Mouse (Mus musculus) neural tube, embryonic 15.5 days (tissue): ENCODE measurements around the gene Olfr325. TPM values are rescaled to one million over a fixed set of nuclear protein-coding genes. Genes with fewer than 3 reads are reported as not detected.
"Not testable (repeated sequence)": the region's sequence is repeated elsewhere in the genome, so short reads cannot be mapped to it uniquely, and the experiment has no call there.

ENCODE experiments used
- ATAC-seq: fragments of 200-750 bp; cut with Nextera tagmentation; 2 replicates; pipeline ENCODE4 v1.8.0; 2017; ENCODE audit warnings: mild to moderate bottlenecking, moderate TSS enrichment, moderate library complexity; ENCODE audit not compliant: low FRiP score
- H3K27ac ChIP-seq: fragments of 300-500 bp; sonication (generic); replicated peaks from 2 replicates; pipeline ENCODE4 v1.5.1; 2015; ENCODE audit warnings: mild to moderate bottlenecking, inconsistent platforms
- H3K27me3 ChIP-seq: fragments of 300-500 bp; sonication (generic); replicated peaks from 2 replicates; pipeline ENCODE4 v1.6.1; 2015; ENCODE audit warnings: inconsistent platforms
- H3K36me3 ChIP-seq: fragments of 300-500 bp; sonication (generic); 2 replicates; pipeline ENCODE4 v1.6.1; 2015; ENCODE audit warnings: inconsistent platforms
- H3K4me1 ChIP-seq: fragments of 300-500 bp; sonication (generic); 2 replicates; pipeline ENCODE4 v1.6.1; 2015; ENCODE audit warnings: inconsistent platforms
- H3K4me2 ChIP-seq: fragments of 300-500 bp; sonication (generic); 2 replicates; pipeline ENCODE4 v1.6.1; 2015; ENCODE audit warnings: inconsistent platforms, mild to moderate bottlenecking, moderate library complexity
- H3K4me3 ChIP-seq: fragments of 300-500 bp; sonication (generic); replicated peaks from 2 replicates; pipeline ENCODE4 v1.5.1; 2015; ENCODE audit warnings: mild to moderate bottlenecking, inconsistent platforms
- H3K9ac ChIP-seq: fragments of 300-500 bp; sonication (generic); replicated peaks from 2 replicates; pipeline ENCODE4 v1.6.1; 2015; ENCODE audit warnings: mild to moderate bottlenecking, inconsistent platforms
- H3K9me3 ChIP-seq: fragments of 300-500 bp; sonication (generic); replicated peaks from 2 replicates; pipeline ENCODE4 v1.6.1; 2016; ENCODE audit warnings: inconsistent platforms
- WGBS: fragments of 180-500 bp; shearing (Covaris S2); methylation state at CpG from one replicate; pipeline ENCODE4 v1.1.7; 2015; ENCODE audit warnings: mixed read lengths; 5-methylcytosine and 5-hydroxymethylcytosine counted together
- polyA plus RNA-seq: library from polyadenylated mRNA; unstranded; fragments of >200 nt; fragmentation: Nextera tagmentation; extraction: Ambion mirVana; gene quantifications from 2 replicates; pipeline ENCODE4 v1.2.1, GENCODE M21; 2015

The Olfr325 gene
- not detected in 2 replicates for polyA plus RNA-seq

DNA sequence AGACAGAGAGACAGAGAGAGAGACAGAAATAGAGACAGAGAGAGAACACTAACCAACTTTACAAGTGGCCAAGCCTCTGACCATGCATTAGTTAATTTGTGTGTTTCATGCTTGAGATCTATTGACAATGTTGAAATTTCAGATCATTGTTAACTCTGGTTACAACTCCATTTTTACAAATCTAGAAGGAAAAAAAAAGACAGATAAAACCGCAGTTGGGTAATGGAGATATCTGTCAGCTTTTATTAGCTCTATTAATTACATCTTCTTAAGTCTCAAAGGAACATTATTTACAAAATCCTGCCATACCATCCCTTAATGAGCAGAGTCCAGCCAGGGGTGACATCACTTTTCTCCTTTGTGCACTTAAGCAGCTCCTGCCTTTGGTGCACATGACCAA lies at the start of gene Olfr325:
TSS of gene Olfr325 (plus strand) at position 301 of the 400 bp plus-strand sequence.
- no peaks in the 10 kb centered on the region for H3K36me3 ChIP-seq

DNA sequence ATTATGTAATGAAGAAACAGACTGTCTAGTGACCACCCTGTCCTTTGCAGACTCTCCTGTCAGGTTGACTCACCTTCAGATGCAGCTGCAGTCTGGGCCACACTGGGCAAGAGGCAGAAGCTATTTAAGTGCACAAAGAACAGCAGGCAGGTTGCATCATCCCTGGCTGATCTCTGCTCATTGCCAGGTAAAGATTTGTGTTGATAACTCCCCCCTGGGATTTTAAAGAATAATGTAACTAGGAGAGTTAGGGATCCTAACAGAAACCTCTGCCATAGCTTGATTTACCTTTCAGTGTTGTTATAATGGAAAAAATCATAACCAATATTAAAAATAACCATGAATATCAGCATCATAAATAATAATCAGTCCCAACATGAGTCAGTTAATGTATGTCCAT lies 42.8 kb upstream of the Olfr325 start, which contains the start of gene Olfr330:
TSS of gene Olfr330 (minus strand) at position 101 of the 400 bp plus-strand sequence.
- H3K27ac ChIP-seq, ATAC-seq, H3K9me3 ChIP-seq, H3K27me3 ChIP-seq, H3K4me1 ChIP-seq, H3K4me2 ChIP-seq, H3K9ac ChIP-seq, H3K36me3 ChIP-seq, H3K4me3 ChIP-seq: not testable (repeated sequence)

More for the DNA sequence above, at the start of gene Olfr325:
- Histone ChIP-seq H3K9me3 (no peaks in the 10 kb centered on the region), H3K4me1 (no peaks in the 10 kb centered on the region), H3K4me3 (no peak within 1 kb of the TSS), H3K27me3 (no peaks in the 10 kb centered on the region), H3K4me2 (no peak within 1 kb of the TSS), H3K27ac (no peak within 1 kb of the TSS), H3K9ac (no peak within 1 kb of the TSS)
- WGBS: 80% methylated on average over 1 of the region's 1 CpGs
- ATAC-seq: no peak

DNA sequence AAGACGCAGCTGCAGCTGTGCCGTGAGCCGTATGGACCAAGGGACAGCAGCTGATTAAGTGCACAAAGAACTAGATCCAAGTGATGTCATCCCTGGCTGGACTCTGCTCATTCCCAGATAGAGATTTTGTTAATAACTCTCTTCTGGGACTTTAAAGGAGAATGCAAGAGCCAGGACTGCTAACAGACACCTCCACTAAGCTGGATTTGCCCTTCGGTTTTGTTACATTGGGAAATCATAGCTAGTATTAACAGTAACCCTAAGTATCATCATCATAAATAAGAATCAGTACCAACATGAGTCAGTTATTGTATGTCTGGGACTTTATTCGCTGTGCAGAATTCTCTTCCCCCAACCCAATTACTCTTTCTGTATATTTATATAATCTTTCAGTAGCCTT lies 31.2 kb upstream of the Olfr325 start, which contains the start of gene Olfr329-ps:
TSS of gene Olfr329-ps (minus strand) at position 101 of the 400 bp plus-strand sequence.
- ATAC-seq: no peak
- H3K4me2 ChIP-seq: no peak within 1 kb of the TSS
- no peak within 1 kb of the TSS for H3K9ac ChIP-seq
- no peak within 1 kb of the TSS for H3K4me3 ChIP-seq
- WGBS: 83% methylated on average over 5 of the region's 5 CpGs
- no peak within 1 kb of the TSS for H3K27ac ChIP-seq
- H3K4me1 ChIP-seq: no peaks in the 10 kb centered on the region
- no peaks in the 10 kb centered on the region for H3K36me3 ChIP-seq
- H3K9me3 ChIP-seq: no peaks in the 10 kb centered on the region
- no peaks in the 10 kb centered on the region for H3K27me3 ChIP-seq

DNA sequence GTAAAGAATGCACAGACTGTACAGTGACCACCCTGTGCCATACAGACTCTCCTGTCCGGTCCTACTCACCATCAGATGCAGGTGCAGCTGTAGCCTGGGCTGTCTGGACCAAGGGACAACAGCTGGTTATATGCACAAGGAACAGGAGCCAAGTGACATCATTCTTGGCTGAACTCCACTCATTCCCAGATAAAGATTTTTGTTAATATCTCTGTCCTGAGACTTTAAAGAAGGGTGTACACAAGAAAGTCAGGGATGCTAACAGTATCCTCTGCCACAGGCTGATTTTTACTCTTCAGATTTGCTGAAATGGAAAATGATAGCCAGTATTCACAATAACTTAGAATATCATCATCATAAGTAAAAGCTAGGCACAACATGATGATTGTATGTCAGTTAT lies 22.0 kb upstream of the Olfr325 start, which contains the start of gene Olfr328:
TSS of gene Olfr328 (minus strand) at position 101 of the 400 bp plus-strand sequence.
- no peak for ATAC-seq
- WGBS: 82% methylated on average over 1 of the region's 1 CpGs
- H3K27ac ChIP-seq: no peak within 1 kb of the TSS

DNA sequence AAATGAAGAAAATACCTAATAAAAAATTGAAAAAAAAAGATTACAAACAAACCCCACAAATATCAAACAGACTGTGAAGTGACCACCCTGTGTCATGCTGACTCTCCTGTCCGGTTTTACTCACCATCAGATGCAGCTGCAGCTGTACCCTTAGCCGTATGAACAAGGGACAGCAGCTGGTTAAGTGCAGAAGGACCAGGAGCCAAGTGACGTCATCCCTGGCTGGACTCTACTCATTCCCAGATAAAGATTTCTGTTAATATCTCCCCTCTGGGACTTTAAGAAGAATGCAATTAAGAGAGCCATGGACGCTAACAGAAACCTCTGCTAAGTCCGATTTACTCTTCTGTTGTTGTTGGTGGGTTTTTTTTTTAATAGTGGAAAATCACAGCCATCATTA lies 7.1 kb upstream of the Olfr325 start, which contains the start of gene Olfr224:
TSS of gene Olfr224 (minus strand) at position 149 of the 400 bp plus-strand sequence.
- WGBS: 66% methylated on average over 5 of the region's 5 CpGs
- Histone ChIP-seq H3K36me3 (no peaks in the 10 kb centered on the region), H3K27me3 (no peaks in the 10 kb centered on the region), H3K4me3 (no peak within 1 kb of the TSS), H3K9ac (no peak within 1 kb of the TSS), H3K9me3 (no peaks in the 10 kb centered on the region), H3K4me1 (no peaks in the 10 kb centered on the region), H3K27ac (no peak within 1 kb of the TSS), H3K4me2 (no peak within 1 kb of the TSS)
- no peak for ATAC-seq

More for the DNA sequence above, 22.0 kb upstream of the Olfr325 start, which contains the start of gene Olfr328:
- no peaks in the 10 kb centered on the region for H3K27me3 ChIP-seq
- H3K4me2 ChIP-seq: no peak within 1 kb of the TSS
- H3K9me3 ChIP-seq: no peaks in the 10 kb centered on the region
- H3K4me3 ChIP-seq: no peak within 1 kb of the TSS
- H3K4me1 ChIP-seq: no peaks in the 10 kb centered on the region
- no peaks in the 10 kb centered on the region for H3K36me3 ChIP-seq
- no peak within 1 kb of the TSS for H3K9ac ChIP-seq

GRCm38 (mm10) chr11:58578636-58579035 lies 1.1 kb downstream of the Olfr325 start:
- no peak overlapping the region for H3K9ac ChIP-seq
- WGBS: 76% methylated on average over 8 of the region's 8 CpGs
- peak; percentile 24; the same call in 1 of the 2 replicates for ATAC-seq
- H3K9me3 ChIP-seq: no peaks in the 10 kb centered on the region
- H3K4me2 ChIP-seq: no peak overlapping the region
- no peaks in the 10 kb centered on the region for H3K27me3 ChIP-seq
- H3K4me3 ChIP-seq: no peak overlapping the region
- H3K27ac ChIP-seq: no peak overlapping the region
- no peaks in the 10 kb centered on the region for H3K36me3 ChIP-seq
- no peaks in the 10 kb centered on the region for H3K4me1 ChIP-seq

GRCm38 (mm10) chr11:58587898-58588348 lies 10.4 kb downstream of the Olfr325 start:
- ATAC-seq: no peak
- 68% methylated on average over 7 of the region's 7 CpGs for WGBS
- H3K4me1 ChIP-seq: 0 out of 2 replicates have a peak, but pooled peaks cover 3% of the 10 kb centered on the region

DNA sequence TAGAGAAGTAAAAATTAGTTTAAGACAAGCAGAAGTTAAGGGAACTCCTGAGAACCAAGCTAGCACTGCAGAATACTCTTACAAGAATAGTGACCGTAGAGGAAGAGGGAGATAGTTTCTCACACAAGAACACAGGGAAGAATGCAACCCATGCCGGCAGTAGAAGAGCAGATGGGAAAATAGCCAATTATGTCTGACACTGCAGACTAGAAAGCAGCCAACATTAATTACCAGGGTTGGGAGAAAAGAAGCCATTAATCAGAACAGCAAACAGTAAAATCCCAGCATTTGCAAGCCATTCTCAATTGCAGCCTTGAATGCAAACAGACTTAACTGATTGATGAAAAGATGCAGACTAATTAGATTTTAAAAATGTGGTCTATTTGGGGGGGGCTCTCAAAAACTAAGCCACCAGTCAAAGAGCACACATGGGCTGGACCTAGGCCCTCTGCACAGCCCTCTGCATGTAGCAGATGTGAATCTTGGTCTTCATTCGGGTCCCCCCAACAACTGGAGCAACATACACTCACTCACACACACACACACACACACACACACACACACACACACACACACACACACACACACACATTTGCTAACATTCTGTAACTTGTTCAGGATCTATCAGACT lies 11.2 kb downstream of the Olfr325 start:
- WGBS: 28% methylated on average over 3 of the region's 3 CpGs
- Histone ChIP-seq H3K4me3 (no peak overlapping the region), H3K4me2 (no peak overlapping the region), H3K27me3 (no peaks in the 10 kb centered on the region), H3K36me3 (no peaks in the 10 kb centered on the region), H3K27ac (no peak overlapping the region), H3K4me1 (0 out of 2 replicates have a peak, but pooled peaks cover 3% of the 10 kb centered on the region), H3K9me3 (no peaks in the 10 kb centered on the region), H3K9ac (no peak overlapping the region)
- ATAC-seq: no peak

More at GRCm38 (mm10) chr11:58587898-58588348, 10.4 kb downstream of the Olfr325 start:
- no peak overlapping the region for H3K9ac ChIP-seq
- H3K9me3 ChIP-seq: no peaks in the 10 kb centered on the region
- no peak overlapping the region for H3K27ac ChIP-seq
- H3K4me3 ChIP-seq: no peak overlapping the region
- H3K27me3 ChIP-seq: no peaks in the 10 kb centered on the region
- no peaks in the 10 kb centered on the region for H3K36me3 ChIP-seq
- H3K4me2 ChIP-seq: no peak overlapping the region

DNA sequence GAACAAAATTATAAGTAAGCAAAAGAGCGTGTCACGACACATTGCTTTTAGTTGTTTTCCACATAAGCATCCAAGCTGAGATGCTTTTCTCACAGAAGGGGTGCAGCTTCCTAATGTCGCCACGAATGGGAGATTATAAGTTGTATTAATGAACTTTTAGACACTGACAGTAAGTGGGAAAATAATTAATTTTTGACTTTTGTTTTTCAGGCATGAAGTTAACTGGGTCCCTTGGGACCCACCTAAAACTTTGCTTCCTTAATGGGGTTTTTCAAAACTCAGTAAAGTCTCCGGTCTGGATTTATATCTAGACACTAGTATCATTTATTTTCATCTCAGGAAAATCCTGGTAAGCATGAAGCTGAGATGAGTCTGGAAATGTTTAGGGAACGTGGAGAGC lies 17.3 kb downstream of the Olfr325 start, which contains the start of gene Olfr324:
TSS of gene Olfr324 (plus strand) at position 301 of the 400 bp plus-strand sequence.
- no peak within 1 kb of the TSS for H3K9ac ChIP-seq
- WGBS: 85% methylated on average over 6 of the region's 6 CpGs
- ATAC-seq: no peak

DNA sequence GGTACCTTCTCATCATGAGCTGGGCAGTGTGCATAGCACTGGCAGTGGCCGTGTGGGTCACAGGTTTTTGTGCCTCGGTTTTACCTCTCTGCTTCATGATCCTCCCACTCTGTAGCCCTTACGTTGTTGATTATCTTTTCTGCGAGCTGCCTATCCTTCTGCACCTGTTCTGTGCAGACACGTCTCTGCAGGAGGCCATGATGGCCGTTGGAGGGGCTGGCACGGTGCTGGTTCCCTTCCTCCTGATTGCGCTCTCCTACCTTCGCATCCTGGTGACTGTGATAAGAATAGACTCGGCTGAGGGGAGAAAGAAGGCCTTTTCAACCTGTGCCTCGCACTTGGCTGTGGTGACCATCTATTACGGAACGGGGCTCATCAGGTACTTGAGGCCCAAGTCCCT lies 20.3 kb downstream of the Olfr325 start:
- Histone ChIP-seq H3K4me2 (no peak overlapping the region), H3K9me3 (no peaks in the 10 kb centered on the region), H3K36me3 (no peaks in the 10 kb centered on the region), H3K9ac (no peak overlapping the region), H3K27ac (no peak overlapping the region), H3K27me3 (no peaks in the 10 kb centered on the region), H3K4me3 (no peak overlapping the region), H3K4me1 (no peaks in the 10 kb centered on the region)
- ATAC-seq: no peak
- WGBS: 87% methylated on average over 13 of the region's 13 CpGs

More for the DNA sequence above, 17.3 kb downstream of the Olfr325 start, which contains the start of gene Olfr324:
- H3K4me3 ChIP-seq: no peak within 1 kb of the TSS
- H3K27me3 ChIP-seq: no peaks in the 10 kb centered on the region
- no peak within 1 kb of the TSS for H3K27ac ChIP-seq
- H3K4me1 ChIP-seq: no peaks in the 10 kb centered on the region
- H3K9me3 ChIP-seq: no peaks in the 10 kb centered on the region
- no peaks in the 10 kb centered on the region for H3K36me3 ChIP-seq
- no peak within 1 kb of the TSS for H3K4me2 ChIP-seq

DNA sequence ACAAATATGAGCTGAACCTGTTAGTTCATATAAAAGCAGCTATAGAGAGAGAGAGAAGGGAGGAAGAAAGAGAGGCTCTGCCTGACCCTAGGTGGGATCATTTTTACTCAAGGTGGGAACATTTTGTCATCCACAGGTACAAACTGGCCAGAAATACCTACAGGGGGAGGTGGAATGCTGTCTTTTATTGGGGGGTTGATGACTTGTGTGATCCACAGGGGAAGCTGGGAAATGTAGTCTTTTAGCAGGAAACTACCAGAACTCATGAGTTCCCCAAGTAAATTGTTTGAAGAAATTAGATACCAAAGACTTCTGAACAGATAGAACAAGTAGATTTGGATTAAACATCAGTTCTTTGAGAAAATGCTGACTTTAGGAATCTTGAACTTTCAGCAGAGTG lies 24.5 kb downstream of the Olfr325 start:
- no peaks in the 10 kb centered on the region for H3K4me1 ChIP-seq
- no peak overlapping the region for H3K9ac ChIP-seq
- no peak overlapping the region for H3K4me3 ChIP-seq
- H3K9me3 ChIP-seq: no peaks in the 10 kb centered on the region
- no peak for ATAC-seq
- no peaks in the 10 kb centered on the region for H3K36me3 ChIP-seq
- H3K27me3 ChIP-seq: no peaks in the 10 kb centered on the region
- no peak overlapping the region for H3K4me2 ChIP-seq
- H3K27ac ChIP-seq: no peak overlapping the region
